Mouse (Mus musculus) liver, embryonic 14 days (tissue): ENCODE measurements around the gene Samd10. TPM values are rescaled to one million over a fixed set of nuclear protein-coding genes. Genes with fewer than 3 reads are reported as not detected.

Source experiments
- polyA plus RNA-seq: library from polyadenylated mRNA; depleted of rRNA; stranded (reverse); fragments of >200 nt; gene quantifications from 2 replicates; pipeline ENCODE4 v1.2.3, GENCODE M21; 2012; rRNA removed

Gene Samd10
- polyA plus RNA-seq: 1.3 and 1.4 TPM in 2 replicates

DNA sequence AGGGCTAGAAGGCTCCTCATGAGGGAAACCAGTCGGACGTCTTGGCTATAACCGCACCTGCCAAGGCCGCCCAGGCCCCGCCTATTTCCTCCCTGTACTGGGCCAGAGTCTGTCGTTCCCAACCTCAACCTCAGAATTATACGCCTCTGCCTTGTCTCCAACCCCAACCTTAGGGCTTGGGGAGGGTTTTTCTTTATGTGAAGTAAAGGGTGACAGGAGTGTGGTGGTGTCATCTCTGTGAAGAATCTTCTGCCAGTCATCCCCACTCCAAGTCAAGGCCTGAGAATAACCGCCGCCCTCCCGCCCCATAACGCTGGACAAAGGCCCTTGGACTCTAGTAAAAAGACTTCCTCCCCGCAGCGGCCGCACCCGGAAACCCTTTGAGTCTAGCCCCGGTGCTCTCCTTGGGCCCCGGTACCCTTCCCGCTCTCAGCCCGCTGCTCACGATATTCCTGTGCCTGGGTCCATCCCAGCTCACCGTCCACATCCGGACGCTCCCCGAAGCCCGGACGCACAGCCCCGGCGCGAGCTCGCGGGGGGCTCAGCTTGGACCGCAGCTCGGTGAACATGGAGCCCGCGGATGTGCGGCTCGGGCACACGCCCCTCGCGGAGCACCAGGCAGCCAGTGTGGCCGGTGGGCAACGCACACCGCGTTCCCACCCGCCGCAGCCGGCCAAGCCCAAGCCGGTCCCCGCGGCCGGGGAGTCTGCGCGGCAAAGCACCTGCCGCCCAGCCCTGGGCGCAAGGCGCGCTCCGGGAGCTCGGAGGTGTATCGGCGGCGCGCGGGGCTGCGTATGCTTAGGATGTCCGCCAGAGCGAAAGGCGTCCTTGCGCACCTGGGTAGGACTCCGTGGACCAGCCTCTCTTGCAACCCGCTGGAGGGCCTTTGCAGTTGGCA is at the start of gene Samd10:
Gene Samd10, minus strand, starts transcription at position 759 of the 898 bp plus-strand sequence.

GRCm38 (mm10) chr2:181592231-181593041 is 6.6 kb downstream of the Samd10 start, which contains the start of gene Zfp512b:
Zfp512b (minus strand) TSS chr2:181592803.

DNA sequence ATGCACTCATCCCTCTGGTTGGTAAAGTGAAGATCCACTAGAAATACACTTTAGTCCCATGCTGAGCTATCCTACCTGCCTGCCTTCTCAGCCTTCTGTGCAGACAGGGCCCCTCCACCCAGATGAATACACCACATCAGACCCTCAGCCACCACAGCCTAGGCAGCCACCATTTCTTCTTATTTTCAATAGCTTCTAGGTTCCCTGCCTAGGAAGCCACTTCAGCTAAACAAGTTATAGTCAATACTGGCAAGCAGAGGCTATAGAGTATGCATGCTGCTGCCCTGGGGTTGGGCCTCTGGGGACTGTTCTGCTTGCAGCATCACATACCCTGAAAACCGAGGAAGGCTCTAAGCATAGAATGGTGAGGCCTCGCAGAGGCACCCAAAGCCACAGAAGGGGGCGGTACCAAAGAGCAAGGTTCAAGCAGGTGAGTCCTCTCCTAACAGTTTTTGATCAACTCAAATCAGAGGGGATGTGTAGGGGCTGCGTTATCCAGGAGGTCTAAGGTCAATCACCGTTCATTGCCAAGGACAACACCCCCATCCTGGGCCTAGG is 7.4 kb downstream of the Samd10 start, which contains the start of gene Prpf6:
Gene Prpf6, plus strand, starts transcription at position 341 of the 558 bp plus-strand sequence.

GRCm38 (mm10) chr2:181584411-181584942 is 14.5 kb downstream of the Samd10 start, which contains the start of gene Uckl1:
Uckl1 (minus strand) TSS chr2:181584892.

Other genes starting within 250 kb of the Samd10 start
- 8.3 and 9.0 TPM in 2 replicates for gene Zgpat, start 234.3 kb downstream of the Samd10 start, polyA plus RNA-seq
- 22.0 and 23.4 TPM in 2 replicates for gene Arfrp1, start 233.8 kb downstream of the Samd10 start, polyA plus RNA-seq
- 9.8 and 9.9 TPM in 2 replicates for gene Lime1, start 219.1 kb downstream of the Samd10 start, polyA plus RNA-seq
- gene Zbtb46, start 139.8 kb downstream of the Samd10 start, polyA plus RNA-seq: 5.1 and 5.7 TPM in 2 replicates
- gene Abhd16b, start 106.0 kb downstream of the Samd10 start, polyA plus RNA-seq: not detected in 2 replicates
- 37.2 and 38.2 TPM in 2 replicates for gene Tpd52l2, start 102.1 kb downstream of the Samd10 start, polyA plus RNA-seq
- 12.5 and 16.1 TPM in 2 replicates for gene Dnajc5, start 78.7 kb downstream of the Samd10 start, polyA plus RNA-seq
- 30.4 and 33.8 TPM in 2 replicates for gene Uckl1, start 14.3 kb downstream of the Samd10 start, polyA plus RNA-seq
- gene Prpf6, start 7.3 kb downstream of the Samd10 start, polyA plus RNA-seq: 16.7 and 17.2 TPM in 2 replicates
- gene Zfp512b, start 6.4 kb downstream of the Samd10 start, polyA plus RNA-seq: 9.4 and 10.4 TPM in 2 replicates
- gene Gm29797, start 57.8 kb upstream of the Samd10 start, polyA plus RNA-seq: not detected in 2 replicates
- 3.7 and 5.7 TPM in 2 replicates for gene Sox18, start 72.4 kb upstream of the Samd10 start, polyA plus RNA-seq
- gene Tcea2, start 81.1 kb upstream of the Samd10 start, polyA plus RNA-seq: 3.2 and 3.4 TPM in 2 replicates
- gene Rgs19, start 94.8 kb upstream of the Samd10 start, polyA plus RNA-seq: 17.2 and 17.9 TPM in 2 replicates
- not detected in 2 replicates for gene Lkaaear1, start 99.2 kb upstream of the Samd10 start, polyA plus RNA-seq
- 0.07 and 0.15 TPM in 2 replicates for gene Oprl1, start 115.8 kb upstream of the Samd10 start, polyA plus RNA-seq
- 0.01 and 0.02 TPM in 2 replicates for gene Myt1, start 164.1 kb upstream of the Samd10 start, polyA plus RNA-seq
- gene Pcmtd2, start 238.6 kb upstream of the Samd10 start, polyA plus RNA-seq: 9.6 and 10.7 TPM in 2 replicates